Mouse (Mus musculus) ES-E14 (cell line): Measurements from ENCODE around the gene Mmgt2. TPM values are rescaled to one million over a fixed set of nuclear protein-coding genes. Genes with fewer than 3 reads are reported as not detected.
A peak's percentile ranks its signal among the peaks of the same experiment; 100 is the strongest.

Experiments
- DNase-seq: peaks from one replicate; pipeline ENCODE4 v3.0.0-alpha.2; 2013; ENCODE audit warnings: low read depth, low spot score
- H3K27ac ChIP-seq: 2 replicates; pipeline ENCODE4 v1.5.1; 2012; ENCODE audit warnings: low read depth, mild to moderate bottlenecking, low read length, moderate library complexity, mixed read lengths; ENCODE audit not compliant: poor library complexity, insufficient read depth, severe bottlenecking
- H3K36me3 ChIP-seq: 2 replicates; pipeline ENCODE4 v1.6.1; 2012; ENCODE audit warnings: mild to moderate bottlenecking, low read length, moderate library complexity, mixed read lengths; ENCODE audit not compliant: control insufficient read depth, poor library complexity, insufficient read depth, severe bottlenecking
- H3K4me1 ChIP-seq, 2 experiments: fragments of 150-350 bp in 1 of 2; sonication (generic) in 1 of 2; 2 replicates each; pipeline ENCODE4 v1.6.1; 2012; ENCODE audit warnings: low read length in 2 of 2, mild to moderate bottlenecking in 1 of 2, mixed read lengths in 1 of 2; ENCODE audit not compliant: control insufficient read depth in 2 of 2, insufficient read depth in 2 of 2, poor library complexity in 1 of 2
- H3K4me3 ChIP-seq, 2 experiments: fragments of 150-350 bp in 1 of 2; sonication (generic) in 1 of 2; 2 replicates each; pipeline ENCODE4 v1.5.1; 2012; ENCODE audit warnings: low read length in 2 of 2, low read depth in 1 of 2, mild to moderate bottlenecking in 1 of 2, mixed read lengths in 1 of 2; ENCODE audit not compliant: insufficient read depth in 1 of 2, poor library complexity in 1 of 2, severe bottlenecking in 1 of 2
- H3K9ac ChIP-seq: 2 replicates; pipeline ENCODE4 v1.6.1; 2012; ENCODE audit warnings: low read depth, mild to moderate bottlenecking, low read length, mixed read lengths; ENCODE audit not compliant: poor library complexity, insufficient read depth, severe bottlenecking
- H3K9me3 ChIP-seq: fragments of 150-350 bp; sonication (generic); 2 replicates; pipeline ENCODE4 v1.6.1; 2012; ENCODE audit warnings: low read depth, mild to moderate bottlenecking, low read length; ENCODE audit not compliant: control insufficient read depth, insufficient read depth
- CHD2 ChIP-seq: IDR thresholded peaks from 2 replicates; pipeline ENCODE4 v1.6.1; 2014; ENCODE audit warnings: mild to moderate bottlenecking, low read depth, low read length, inconsistent platforms
- HCFC1 ChIP-seq: IDR thresholded peaks from 2 replicates; pipeline ENCODE4 v1.6.1; 2012; ENCODE audit warnings: low read length, inconsistent platforms, borderline replicate concordance; ENCODE audit not compliant: insufficient read depth
- MAFK ChIP-seq: IDR thresholded peaks from 2 replicates; pipeline ENCODE4 v1.6.1; 2014; ENCODE audit warnings: mild to moderate bottlenecking, low read depth, low read length, inconsistent platforms; ENCODE audit not compliant: insufficient read depth
- ZC3H11A ChIP-seq: IDR thresholded peaks from 2 replicates; pipeline ENCODE4 v1.6.1; 2012; ENCODE audit warnings: low read depth, mild to moderate bottlenecking, inconsistent platforms, low read length, borderline replicate concordance
- ZNF384 ChIP-seq: IDR thresholded peaks from 2 replicates; pipeline ENCODE4 v1.6.1; 2012; ENCODE audit warnings: low read depth, low read length, inconsistent platforms
- in situ Hi-C, 2 experiments: fragments of 600-800 bp; cut with MboI; formaldehyde crosslinking; loops; one replicate each; pipeline ENCODE4 v1.15.1; 2025; ENCODE audit warnings: low sequenced_read_pairs in 2 of 2, inconsistent platforms in 1 of 2; ENCODE audit not compliant: unreplicated experiment in 2 of 2
- total RNA-seq: library from RNA; depleted of rRNA; stranded (reverse); fragments of 300-350 nt; gene quantifications from 2 replicates; pipeline ENCODE4 v1.2.3, GENCODE M21; 2012

Mmgt2 gene
- total RNA-seq, 1 experiment: 11.4 TPM

GRCm38 (mm10) chr11:62678778-62679354, 30.4 kb downstream of the Mmgt2 start:
- TF ChIP-seq MAFK (no peak), HCFC1 (no peak), CHD2 (no peak), ZC3H11A (no peak), ZNF384 (no peak)
- H3K36me3 ChIP-seq: no peaks in the 10 kb centered on the region
- in situ Hi-C loops: loop anchor here in 1 of 2 experiments (5.0 kb wide), 1 partner anchor 67 kb away; no protein-coding TSS in a partner anchor

GRCm38 (mm10) chr11:62679954-62680353, 31.5 kb downstream of the Mmgt2 start:
- Histone ChIP-seq H3K9ac (no peak overlapping the region), H3K27ac (no peak overlapping the region), H3K9me3 (no peaks in the 10 kb centered on the region), H3K4me3 (no peak overlapping the region), H3K4me1 (0 out of 4 replicates have a peak, but pooled peaks cover 0 to 1% of the 10 kb centered on the region in 2 experiments), H3K36me3 (no peaks in the 10 kb centered on the region)
- in situ Hi-C loops: loop anchor here in 1 of 2 experiments (5.0 kb wide), 1 partner anchor 68 kb away; no protein-coding TSS in a partner anchor
- TF ChIP-seq MAFK (no peak), ZC3H11A (no peak), CHD2 (no peak), HCFC1 (no peak), ZNF384 (no peak)
- DNase-seq: no peak

More at GRCm38 (mm10) chr11:62678778-62679354, 30.4 kb downstream of the Mmgt2 start:
- no peak for DNase-seq
- Histone ChIP-seq H3K27ac (no peak overlapping the region), H3K9me3 (no peaks in the 10 kb centered on the region), H3K4me1 (0 out of 4 replicates have a peak, but pooled peaks cover 0 to 1% of the 10 kb centered on the region in 2 experiments), H3K4me3 (no peak overlapping the region), H3K9ac (no peak overlapping the region)

GRCm38 (mm10) chr11:62691592-62691991, 43.1 kb downstream of the Mmgt2 start:
- in situ Hi-C loops: no loop called here
- DNase-seq: no peak
- TF ChIP-seq HCFC1 (no peak), ZNF384 (no peak), ZC3H11A (no peak)
- Histone ChIP-seq H3K36me3 (no peaks in the 10 kb centered on the region), H3K9ac (no peak overlapping the region), H3K27ac (no peak overlapping the region), H3K4me1 (no peaks in the 10 kb centered on the region), H3K4me3 (no peak overlapping the region), H3K9me3 (no peaks in the 10 kb centered on the region)

GRCm38 (mm10) chr11:62693299-62694184, 45.1 kb downstream of the Mmgt2 start:
- no peaks in the 10 kb centered on the region for H3K4me1 ChIP-seq
- H3K36me3 ChIP-seq: no peaks in the 10 kb centered on the region
- TF ChIP-seq CHD2: no peak
- no peak for TF ChIP-seq ZC3H11A
- no peak for TF ChIP-seq MAFK
- no peak for TF ChIP-seq HCFC1
- no peak for TF ChIP-seq ZNF384
- H3K27ac ChIP-seq: no peak overlapping the region
- no peak overlapping the region for H3K4me3 ChIP-seq
- H3K9me3 ChIP-seq: no peaks in the 10 kb centered on the region
- in situ Hi-C loops: no loop called here
- DNase-seq: peak; percentile 59
- H3K9ac ChIP-seq: no peak overlapping the region
